Mouse (Mus musculus) cerebellum, postnatal 10 days (tissue): ENCODE measurements at regions not wholly inside any gene's neighbourhood (a gene's known extent, or its start where the extent isn't known, plus 50 kb on each side); places are given as distances from the start of the nearest gene placed in this dataset.

Source experiments
- DNase-seq, 2 experiments: peaks; one replicate each; pipeline ENCODE4 v3.0.0; 2021; ENCODE audit warnings: mixed read lengths in 2 of 2

- peak in 1 of 2 experiments; percentile 14 for DNase-seq
These were observed 240.1 kb upstream of the Eif4g2 start for GRCm38 (mm10) chr7:111322901-111323300.

GRCm38 (mm10) chr7:111319917-111320316 is 237.1 kb upstream of the Eif4g2 start:
- DNase-seq, result no peak

GRCm38 (mm10) chr7:111316479-111316990 is 233.7 kb upstream of the Eif4g2 start:
- DNase-seq, result no peak

GRCm38 (mm10) chr7:111313921-111314320 is 231.1 kb upstream of the Eif4g2 start:
- no peak for DNase-seq

GRCm38 (mm10) chr7:111305196-111305595 is 222.4 kb upstream of the Eif4g2 start:
- no peak for DNase-seq

GRCm38 (mm10) chr7:111301791-111302488 is 219.1 kb upstream of the Eif4g2 start:
- DNase-seq, result peak; percentile 10 to 16

GRCm38 (mm10) chr7:111297174-111297902 is 214.5 kb upstream of the Eif4g2 start:
- DNase-seq, result peak; percentile 27 to 39

GRCm38 (mm10) chr7:111283411-111283955 is 200.7 kb upstream of the Eif4g2 start:
- no peak for DNase-seq

- DNase-seq, result no peak
These were observed 199.5 kb upstream of the Eif4g2 start for GRCm38 (mm10) chr7:111282314-111282713.

GRCm38 (mm10) chr7:111277703-111278102 is 194.9 kb upstream of the Eif4g2 start:
- no peak for DNase-seq

- DNase-seq, result no peak
These were observed 191.0 kb upstream of the Eif4g2 start for GRCm38 (mm10) chr7:111273839-111274238.

- no peak for DNase-seq
These were observed 188.0 kb upstream of the Eif4g2 start for GRCm38 (mm10) chr7:111270874-111271273.

GRCm38 (mm10) chr7:111268197-111268596 is 185.4 kb upstream of the Eif4g2 start:
- no peak for DNase-seq

- DNase-seq, result no peak
These were observed 180.5 kb upstream of the Eif4g2 start for GRCm38 (mm10) chr7:111263302-111263701.

GRCm38 (mm10) chr7:111259630-111260574 is 177.1 kb upstream of the Eif4g2 start:
- DNase-seq, result no peak

GRCm38 (mm10) chr7:111257842-111258241 is 175.0 kb upstream of the Eif4g2 start:
- DNase-seq, result no peak

- DNase-seq, result peak in 1 of 2 experiments; percentile 13
These were observed 173.4 kb upstream of the Eif4g2 start for GRCm38 (mm10) chr7:111256199-111256598.

- DNase-seq, result peak; percentile 94
These were observed 166.8 kb upstream of the Eif4g2 start for GRCm38 (mm10) chr7:111249606-111250005.

GRCm38 (mm10) chr7:111245488-111245887 is 162.7 kb upstream of the Eif4g2 start:
- peak; percentile 20 to 31 for DNase-seq

- peak; percentile 14 to 29 for DNase-seq
These were observed 162.2 kb upstream of the Eif4g2 start for GRCm38 (mm10) chr7:111245067-111245466.

GRCm38 (mm10) chr7:111243831-111244230 is 161.0 kb upstream of the Eif4g2 start:
- DNase-seq, result no peak

GRCm38 (mm10) chr7:111242646-111243045 is 159.8 kb upstream of the Eif4g2 start:
- peak in 1 of 2 experiments; percentile 8 for DNase-seq
